Mouse (Mus musculus): ENCODE results near the gene Abhd17b. TPM values are rescaled to one million over a fixed set of nuclear protein-coding genes. Genes with fewer than 3 reads are reported as not detected.
"Not testable (repeated sequence)": the region's sequence is repeated elsewhere in the genome, so short reads cannot be mapped to it uniquely, and the experiment has no call there.

The Abhd17b gene
- total RNA-seq, 2 experiments from 2014 or later: 40.8 to 44.6 TPM

DNA sequence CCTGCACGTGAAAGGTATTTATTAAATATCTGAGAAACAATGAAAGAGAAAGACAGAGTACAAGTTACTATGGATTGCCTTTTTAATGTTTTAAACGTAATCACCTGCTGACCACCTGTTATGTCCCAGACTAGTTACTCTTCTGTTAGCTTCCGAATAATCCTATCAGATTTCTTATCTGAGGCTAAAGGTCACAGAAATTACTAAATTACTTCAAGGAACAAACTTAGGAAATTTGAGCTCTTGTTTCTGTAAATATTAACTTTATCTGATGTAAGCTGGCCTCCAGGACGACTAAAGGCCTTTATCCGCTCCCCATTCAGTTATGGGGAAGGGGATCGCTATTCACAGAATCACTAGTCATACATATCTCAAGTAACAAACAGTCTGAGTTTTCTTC is 1.3 kb upstream of the Abhd17b start:
- no peak for DNase-seq (ENCODE audit: low spot score in 2 of 2)

DNA sequence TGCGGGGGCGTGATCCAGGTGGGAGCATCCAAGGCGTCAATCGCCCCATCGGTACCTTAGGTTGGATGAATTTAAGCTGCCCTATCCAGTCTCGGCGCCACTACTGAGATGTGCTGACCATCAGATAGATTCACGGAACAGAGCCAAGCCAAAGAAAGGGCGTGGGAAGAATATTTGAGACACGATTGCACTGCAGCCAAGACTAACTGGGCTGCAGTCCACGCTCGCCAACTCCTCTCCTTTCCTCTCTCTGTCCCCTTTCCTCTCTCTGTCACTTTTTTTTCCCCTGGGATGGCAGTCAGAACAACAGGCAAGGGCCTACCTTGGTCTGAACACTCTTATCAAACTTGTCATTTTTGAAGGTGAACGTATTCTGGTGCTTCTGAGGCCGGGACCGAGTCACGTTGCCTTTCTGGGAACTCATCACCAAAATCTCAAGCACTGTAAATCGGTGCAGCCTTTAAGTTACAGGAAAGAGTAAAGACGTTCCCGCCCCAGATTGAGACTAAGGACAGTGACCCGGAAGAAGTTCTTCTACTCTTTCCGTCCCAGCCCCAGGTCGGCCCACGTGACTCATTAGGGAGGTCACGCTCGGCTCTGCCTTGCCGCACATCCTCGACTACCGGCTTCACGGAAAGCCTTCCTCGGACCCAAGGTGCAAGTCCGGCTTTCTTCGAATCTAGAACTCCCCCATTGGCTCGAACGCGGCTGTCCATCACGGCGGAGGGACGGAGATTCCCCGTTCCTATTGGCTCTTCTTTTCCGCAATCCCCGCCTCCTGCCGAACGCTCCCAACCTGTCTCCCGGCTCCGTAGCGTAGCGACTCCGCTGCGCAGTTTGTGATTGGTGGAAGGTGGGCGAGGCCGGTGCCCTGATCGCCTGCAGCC is 457 bp upstream of the Abhd17b start, which contains the start of gene 1110059E24Rik:
1110059E24Rik (minus strand) TSS at position 692 of the 887 bp plus-strand sequence.
- peak; percentile 94 to 97 for DNase-seq (ENCODE audit: low spot score in 2 of 2)

DNA sequence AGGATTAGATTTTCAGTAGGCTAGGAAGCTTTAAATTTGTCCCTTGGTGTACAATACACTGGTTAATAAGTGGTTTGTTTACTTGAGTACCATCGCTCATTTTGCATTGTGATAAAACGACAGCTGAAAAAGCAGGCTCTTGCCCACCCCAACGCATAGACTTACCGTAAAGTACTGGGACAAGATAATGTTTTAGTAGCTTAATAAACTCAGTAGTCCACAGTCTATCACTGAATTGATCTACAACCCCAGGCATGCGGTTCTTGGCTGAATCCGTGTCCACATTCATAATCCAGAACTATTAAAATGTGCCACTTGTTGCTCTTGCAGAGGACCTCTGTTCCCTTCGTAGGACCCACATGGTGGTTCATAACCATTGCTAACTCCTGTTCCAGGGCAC is 1.8 kb downstream of the Abhd17b start:
- DNase-seq (ENCODE audit: low spot score in 2 of 2): no peak

DNA sequence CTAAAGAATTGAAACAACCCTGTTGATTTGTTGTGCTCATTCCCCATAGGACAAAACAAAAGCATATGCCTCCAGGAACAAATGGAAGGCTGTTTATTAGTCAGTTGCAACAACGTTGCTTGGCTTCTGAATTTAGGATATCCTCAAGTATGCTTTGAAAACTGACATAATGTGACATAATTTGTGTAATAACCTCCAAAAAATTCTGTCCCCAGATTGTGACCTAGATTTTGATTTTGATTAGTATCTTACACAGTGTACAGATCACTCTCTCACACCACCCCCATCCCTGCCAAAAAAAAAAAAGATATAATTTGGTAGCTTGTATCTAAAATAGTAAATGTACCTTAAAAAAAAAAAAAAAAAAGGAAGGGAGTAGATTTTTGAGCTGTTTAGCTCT is 7.7 kb downstream of the Abhd17b start:
- no peak for DNase-seq (ENCODE audit: low spot score in 2 of 2)

DNA sequence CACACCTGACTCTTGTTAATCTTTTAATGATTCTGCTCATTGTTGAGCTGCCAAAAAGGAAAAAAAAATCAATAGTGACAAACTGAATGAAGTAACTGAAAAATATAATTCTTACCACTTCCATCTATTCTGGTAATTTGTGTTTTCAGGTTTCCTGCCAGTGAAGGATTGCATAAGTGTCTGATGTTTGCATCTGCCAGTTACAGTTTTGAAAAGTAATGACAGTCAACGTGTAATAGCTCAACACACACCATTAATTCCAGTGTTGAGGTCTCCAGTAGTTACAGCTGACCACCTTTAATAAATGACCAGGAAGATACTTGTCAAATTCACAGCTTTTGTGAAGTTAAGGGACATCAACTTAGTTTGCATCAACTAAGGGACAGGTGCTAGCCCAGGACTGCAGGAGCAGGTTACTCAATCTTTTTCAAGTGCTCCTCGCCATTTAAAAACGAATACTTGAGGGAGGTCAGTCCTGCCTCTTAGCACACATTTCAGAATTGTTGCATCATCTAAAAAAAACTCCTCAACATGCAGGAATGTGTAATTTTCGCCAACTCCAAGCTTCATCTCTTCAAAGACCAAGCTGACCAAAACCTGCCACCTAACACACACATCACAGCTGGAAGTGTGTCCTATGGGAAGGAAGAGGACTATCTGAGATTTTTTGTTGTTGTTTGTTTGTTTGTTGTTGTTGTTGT is 10.9 kb downstream of the Abhd17b start:
- DNase-seq (ENCODE audit: low spot score in 2 of 2): no peak

DNA sequence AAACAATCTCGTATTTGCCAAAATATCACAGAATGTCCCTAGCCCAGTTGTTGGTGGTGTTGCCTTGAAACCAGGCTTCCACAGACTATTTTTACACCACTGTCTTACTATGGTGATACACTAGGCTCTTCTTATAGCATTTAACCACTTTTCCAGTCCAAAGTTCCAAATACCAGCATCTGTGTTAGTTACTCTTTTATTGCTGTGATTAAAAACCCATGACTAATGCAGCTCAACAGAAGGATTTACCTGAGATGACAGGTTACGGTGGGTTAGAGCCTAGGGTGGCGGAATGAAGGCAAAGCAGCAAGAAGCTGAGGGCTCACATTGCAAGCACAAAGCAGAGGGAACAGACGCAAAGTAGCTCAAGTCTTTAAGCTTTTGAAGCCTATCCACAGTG is 16.7 kb downstream of the Abhd17b start:
- no peak for DNase-seq (ENCODE audit: low spot score in 2 of 2)

DNA sequence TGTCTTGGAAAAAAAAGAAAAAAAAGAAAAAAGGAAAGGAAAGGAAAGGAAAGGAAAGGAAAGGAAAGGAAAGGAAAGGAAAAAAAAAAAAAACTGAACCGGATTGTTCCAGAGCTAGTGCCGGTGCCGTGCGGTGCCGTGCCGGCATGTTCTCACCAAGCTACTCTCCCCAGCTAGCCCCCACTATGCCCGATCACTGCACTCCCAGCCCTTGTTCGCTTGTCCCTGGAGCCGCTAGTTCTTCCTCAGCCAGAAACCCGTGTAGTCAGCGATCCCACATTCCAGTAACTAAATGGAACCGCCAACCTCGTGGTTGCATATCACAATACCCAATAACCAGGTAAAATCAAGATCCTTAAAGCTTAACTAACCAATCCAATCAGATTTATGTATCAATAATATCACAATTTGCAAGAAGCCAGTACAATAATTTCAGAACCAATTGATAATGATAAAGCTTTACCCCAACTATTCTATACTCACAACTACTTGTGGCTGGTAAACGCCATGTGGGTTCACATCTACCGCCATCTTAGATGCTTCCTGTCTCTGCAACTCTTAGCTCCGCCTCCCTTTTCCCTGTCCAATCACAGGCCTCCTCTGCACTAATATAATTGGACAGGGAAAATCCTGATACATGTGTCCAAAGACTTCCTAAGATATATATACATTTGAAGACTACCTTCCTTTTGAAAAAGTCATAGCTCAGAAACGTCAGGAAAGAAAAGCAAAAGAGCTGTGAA is 21.5 kb downstream of the Abhd17b start:
- DNase-seq (ENCODE audit: low spot score in 2 of 2): no peak

DNA sequence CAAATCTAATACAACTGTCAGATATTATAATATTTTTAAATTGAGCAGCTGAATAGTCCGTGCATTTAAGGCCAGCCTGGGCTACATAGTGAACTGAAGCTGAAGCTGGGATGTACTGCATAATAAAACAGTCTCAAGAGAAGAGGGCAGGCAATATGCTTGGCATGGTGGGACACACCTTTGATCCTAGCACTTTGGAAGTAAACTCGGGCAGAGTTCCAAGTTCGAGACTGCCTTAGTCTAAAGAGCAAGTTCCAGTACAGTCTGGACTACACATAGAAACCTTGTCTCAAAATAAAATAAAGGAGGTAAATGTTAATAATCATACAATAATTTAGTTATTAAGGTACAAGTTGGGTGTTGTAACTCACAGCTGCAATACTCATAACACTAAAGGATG is 27.1 kb downstream of the Abhd17b start:
- DNase-seq (ENCODE audit: low spot score in 2 of 2): no peak

DNA sequence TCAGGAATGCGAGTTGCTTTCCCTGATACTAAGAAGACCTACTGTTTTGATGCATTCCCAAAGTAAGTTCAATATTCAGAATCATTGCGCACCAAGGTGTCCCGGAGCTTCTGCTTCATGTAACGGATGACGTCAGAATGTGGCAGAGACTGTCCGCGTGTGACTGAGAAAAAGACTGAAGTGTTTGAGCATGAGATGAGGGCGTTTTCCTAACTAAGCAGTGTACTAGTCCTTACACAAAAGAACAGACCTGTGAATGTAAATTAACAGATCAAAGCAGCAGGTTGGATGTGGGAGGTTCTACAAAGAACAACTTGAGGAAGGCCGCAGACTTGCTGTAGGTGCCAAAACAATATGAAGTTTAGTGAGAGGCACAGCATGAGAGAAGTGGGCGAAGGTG is 28.0 kb downstream of the Abhd17b start:
- DNase-seq (ENCODE audit: low spot score in 2 of 2): no peak

DNA sequence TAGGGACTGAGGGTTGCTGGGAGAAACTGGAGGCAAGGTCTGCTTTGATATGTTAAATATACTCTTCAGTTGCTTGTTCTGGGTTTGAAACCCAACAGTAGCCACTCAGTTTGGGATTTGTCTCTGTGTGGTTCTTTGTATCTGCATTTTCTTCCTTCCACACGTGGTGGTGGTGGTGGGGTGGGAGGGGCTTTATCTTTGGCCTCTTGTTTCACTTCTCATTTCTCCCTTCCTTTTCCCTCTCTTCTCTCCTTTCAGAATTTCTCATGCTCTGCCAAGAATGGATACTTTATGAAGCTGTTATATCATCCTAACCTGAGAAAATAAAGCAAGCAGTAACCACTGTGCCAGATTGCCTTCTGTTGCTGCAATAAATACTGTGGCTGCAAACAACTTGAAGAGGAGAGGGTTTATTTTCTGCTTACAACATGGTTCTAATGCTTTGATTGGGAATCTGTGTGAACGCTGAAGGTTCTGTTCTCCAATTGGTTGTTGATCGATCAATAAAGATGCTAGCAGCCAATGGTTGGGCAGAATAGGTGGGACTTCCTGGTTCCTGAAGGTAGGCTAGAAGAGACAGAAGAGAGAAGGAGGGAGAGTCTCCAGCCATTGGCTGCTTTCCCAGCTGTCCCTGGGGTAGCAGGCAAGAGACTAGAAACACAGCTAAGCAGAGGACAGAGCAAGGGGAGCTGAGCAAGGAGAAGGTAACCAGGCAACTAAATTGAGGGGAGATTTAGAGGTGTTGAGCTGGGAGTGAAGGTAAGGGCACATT is 60.5 kb downstream of the Abhd17b start:
- peak in 1 of 2 experiments; percentile 32 for DNase-seq (ENCODE audit: low spot score in 2 of 2)

DNA sequence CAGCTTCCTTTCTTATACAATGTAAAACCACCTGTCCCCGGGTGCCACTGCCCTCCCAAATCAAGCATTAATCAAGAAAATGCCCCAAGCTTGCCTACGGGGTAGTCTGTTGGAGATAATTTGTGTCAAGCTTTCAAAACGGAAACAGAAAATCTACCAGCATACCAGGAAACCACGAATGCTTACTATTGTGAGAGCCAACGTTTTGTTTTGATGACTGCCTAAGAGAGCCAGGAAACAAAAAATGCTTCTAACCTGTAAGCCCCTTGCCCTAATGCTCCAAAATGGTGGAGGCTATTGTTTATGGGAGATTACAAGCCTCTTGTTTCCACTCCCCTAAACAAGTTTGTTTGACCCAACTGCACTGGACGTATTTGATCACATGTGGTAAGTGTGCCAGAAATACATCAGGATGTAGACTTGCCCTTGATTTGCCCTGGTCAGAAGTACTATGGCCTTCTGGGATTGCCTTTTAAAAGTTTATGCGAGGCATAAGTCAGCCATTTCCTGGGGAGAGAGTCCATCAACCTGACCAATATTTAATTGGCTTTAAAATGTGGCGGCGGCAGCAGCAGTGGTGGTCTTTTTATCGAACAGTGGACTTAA is 61.4 kb downstream of the Abhd17b start:
- no peak for DNase-seq (ENCODE audit: low spot score in 2 of 2)

DNA sequence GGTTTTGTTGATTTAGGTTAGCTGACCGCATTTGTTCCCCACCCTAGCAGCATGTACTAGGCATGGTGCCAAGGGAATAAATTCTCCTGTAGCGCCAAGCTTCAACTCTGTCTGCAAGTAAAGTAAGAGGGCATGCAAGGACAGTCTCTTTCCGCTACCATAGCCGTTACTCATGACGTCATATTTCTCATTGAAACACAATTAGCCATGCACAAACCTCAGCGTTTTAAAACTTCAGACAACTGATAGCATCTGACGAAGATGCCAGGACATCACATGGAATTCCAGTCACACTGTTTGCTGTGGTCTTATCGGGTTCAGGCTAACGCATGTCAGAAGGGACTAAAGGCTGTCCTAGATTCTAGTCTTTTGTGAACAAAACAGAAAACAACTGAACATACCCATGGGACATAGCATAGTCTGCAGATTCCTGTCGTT is 62.0 kb downstream of the Abhd17b start:
- no peak for DNase-seq (ENCODE audit: low spot score in 2 of 2)

DNA sequence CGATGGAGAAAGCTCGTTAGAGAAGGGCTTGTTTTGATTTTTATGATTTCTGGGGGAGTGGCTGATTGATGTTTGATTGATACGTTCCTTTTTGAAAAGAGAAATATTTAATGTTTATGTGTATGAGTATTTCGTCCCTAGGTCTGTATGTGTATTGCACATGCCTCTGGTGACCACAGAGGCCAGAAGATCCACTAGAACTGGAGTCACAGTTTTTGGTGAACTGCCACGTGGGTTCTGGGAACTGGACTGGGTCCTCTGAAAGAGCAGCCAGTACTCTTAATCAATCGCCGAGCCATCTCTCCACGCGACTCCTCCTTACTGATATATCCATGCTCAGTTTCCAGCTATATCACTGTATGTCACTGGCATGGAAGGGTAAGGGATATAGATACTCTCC is 62.5 kb downstream of the Abhd17b start:
- DNase-seq (ENCODE audit: low spot score in 2 of 2): no peak

DNA sequence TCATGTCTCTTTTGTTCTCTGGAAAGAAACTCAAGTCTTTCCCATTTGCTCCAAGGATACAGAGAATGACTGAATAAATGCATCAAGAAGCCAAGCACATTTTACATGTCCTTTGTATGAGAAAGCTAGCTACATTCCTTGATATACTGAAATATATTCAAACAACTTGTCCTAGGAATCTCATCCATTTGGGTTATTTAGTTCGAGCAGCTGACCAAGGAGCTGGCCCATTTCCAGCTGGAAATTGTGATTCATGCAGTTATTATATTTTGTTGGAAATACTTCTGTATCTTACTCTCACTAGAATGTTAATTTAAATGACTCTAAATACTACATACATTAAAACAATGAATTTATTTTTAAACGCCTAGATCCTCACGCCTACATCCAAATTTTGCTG is 63.5 kb downstream of the Abhd17b start:
- no peak for DNase-seq (ENCODE audit: low spot score in 2 of 2)

DNA sequence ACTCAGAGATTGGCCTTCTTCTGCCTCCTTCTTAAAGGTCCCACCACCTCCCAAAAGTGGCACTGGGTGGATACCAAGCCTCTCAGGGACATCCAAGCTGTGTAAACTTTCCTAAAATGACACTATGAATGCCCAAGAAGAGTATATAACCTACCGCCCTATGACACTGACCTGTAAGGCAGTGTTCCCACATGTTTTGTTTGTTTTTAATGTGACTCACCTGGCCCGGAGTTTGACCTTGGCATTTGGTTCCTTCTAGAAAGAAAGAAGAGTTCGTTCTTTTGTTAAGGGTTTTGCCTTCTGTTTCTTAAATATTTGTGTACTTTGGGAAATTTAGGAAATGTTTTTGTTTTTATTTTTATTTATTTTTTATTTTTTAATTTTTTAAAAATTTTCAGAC is 66.2 kb downstream of the Abhd17b start:
- no peak for DNase-seq (ENCODE audit: low spot score in 2 of 2)

DNA sequence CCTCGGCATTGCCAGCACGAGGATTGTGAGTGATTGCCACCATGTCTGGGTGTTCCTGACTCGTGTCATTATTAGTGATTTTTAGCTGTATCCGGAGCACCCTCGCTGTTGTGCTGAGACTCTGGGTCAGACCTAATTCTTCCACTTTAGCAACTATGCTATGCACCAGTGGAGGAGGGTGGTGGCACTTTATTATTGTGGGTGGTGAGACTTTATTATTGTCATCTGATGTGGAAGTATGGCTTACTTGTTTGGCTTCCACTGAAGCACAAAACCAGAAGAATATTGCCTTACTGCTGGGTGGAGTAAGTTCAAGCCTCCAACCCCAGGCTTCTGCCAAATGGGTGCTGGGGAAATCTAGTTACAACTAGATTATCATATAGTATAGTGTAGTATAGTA is 68.0 kb downstream of the Abhd17b start:
- DNase-seq (ENCODE audit: low spot score in 2 of 2): no peak

DNA sequence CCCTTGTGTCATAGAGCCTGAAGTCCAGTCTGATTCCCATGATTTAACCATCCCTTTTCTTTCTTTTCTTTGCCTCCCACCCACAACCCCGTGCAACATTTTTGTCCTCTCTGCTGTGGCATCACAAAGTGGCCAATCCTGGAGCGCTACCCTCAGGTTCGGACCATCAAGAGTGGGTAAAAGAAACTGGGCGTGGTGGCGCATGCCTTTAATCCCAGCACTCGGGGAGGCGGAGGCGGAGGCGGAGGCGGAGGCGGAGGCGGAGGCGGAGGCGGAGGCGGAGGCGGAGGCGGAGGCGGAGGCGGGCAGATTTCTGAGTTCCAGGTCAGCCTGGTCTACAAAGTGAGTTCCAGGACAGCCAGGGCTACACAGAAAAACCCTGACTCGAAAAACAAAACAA is 70.3 kb downstream of the Abhd17b start:
- not testable (repeated sequence) for DNase-seq (ENCODE audit: low spot score in 2 of 2)

DNA sequence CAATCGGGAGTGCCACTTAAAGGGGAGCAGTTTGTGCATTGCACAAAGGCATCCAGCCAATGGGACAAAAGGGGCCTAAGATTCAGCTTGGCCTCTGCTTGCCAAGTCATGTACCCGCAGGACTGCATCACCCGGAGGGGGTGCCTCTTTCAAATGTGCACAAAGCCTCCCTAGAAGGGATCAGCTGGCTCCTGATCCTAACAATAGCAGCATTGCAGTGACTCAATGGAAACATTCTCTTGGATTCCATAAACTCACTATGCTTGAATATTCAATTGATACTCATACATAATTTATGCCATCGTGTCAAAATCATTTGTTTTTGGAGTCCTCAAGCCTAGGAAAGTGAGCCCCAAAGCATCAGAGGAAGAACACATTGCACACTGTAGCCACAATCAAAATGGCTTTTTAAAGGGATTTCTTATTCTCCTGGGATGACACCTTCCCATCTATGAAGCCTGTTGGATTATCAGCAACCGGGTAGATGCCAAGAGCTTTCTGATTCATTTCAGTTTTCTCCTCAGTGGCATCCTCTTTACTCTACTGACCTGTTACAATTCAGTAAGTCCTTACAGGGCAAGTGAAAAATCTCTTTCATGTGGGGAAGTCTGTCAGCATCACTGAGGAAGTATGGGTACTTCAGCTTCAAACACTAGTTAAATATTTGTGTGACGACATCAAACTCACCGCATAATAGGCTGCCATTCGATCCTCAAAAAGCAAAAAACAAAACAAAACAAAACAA is 71.1 kb downstream of the Abhd17b start:
- DNase-seq (ENCODE audit: low spot score in 2 of 2): peak; percentile 56 to 84

DNA sequence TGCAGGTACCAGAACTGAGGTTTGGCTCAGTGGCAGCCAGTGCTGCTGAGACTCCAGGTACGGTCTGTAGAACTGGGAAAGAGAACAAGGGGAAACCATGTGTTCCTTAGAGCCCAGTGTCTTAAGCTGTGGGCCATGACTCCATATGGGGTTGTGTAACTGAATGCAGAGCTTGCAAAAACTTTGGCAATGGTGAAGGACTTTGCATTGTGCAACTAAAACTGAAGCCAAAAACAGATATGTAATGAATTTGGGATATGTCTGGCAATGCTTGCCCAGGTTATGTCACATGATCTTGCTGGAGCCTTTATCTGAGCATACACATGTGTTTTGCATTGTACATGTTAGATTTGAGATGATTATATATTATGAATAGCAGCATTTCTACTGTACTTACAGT is 72.2 kb downstream of the Abhd17b start:
- DNase-seq (ENCODE audit: low spot score in 2 of 2): no peak

DNA sequence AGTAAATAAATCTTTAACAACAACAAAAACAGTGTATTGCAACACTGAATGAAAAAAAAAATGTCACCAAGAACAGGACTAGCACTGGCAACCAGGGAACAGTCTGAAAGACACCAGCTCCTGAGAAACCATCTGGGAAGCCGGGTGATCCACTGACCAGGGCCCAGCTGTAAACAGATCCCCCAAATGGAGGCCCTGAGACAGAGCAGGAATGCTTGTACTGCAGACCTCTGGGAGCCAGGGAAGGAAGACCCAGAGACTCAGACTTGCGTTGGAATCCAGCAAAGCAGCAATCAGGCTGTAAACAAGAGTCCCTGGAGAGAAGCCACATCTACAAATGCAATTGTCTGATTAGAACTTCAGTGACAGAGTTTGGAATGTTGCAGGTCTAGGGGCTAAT is 74.1 kb downstream of the Abhd17b start:
- DNase-seq (ENCODE audit: low spot score in 2 of 2): no peak

All from layer of hippocampus, adult 18-20 months (tissue).